Mouse (Mus musculus) spleen, postnatal 10 days (tissue): Measurements from ENCODE around the gene Ino80d.

Experiments
- DNase-seq, 2 experiments: peaks; one replicate each; pipeline ENCODE4 v3.0.0; 2021 to 2022; ENCODE audit warnings: low spot score in 2 of 2

The Ino80d gene

GRCm38 (mm10) chr1:63107614-63108327 is 6.7 kb downstream of the Ino80d start:
- no peak for DNase-seq

GRCm38 (mm10) chr1:63102758-63103451 is 11.6 kb downstream of the Ino80d start:
- no peak for DNase-seq

- DNase-seq: no peak
Measured at GRCm38 (mm10) chr1:63100196-63100595, 14.3 kb downstream of the Ino80d start.

GRCm38 (mm10) chr1:63098831-63099230 is 15.6 kb downstream of the Ino80d start:
- DNase-seq: no peak

GRCm38 (mm10) chr1:63096071-63096470 is 18.4 kb downstream of the Ino80d start:
- DNase-seq: no peak

GRCm38 (mm10) chr1:63089795-63090194 is 24.7 kb downstream of the Ino80d start:
- DNase-seq: no peak

- no peak for DNase-seq
Measured at GRCm38 (mm10) chr1:63088614-63089013, 25.9 kb downstream of the Ino80d start.

- no peak for DNase-seq
Measured at GRCm38 (mm10) chr1:63080277-63080676, 34.2 kb downstream of the Ino80d start.

GRCm38 (mm10) chr1:63076383-63076782 is 38.1 kb downstream of the Ino80d start:
- DNase-seq: no peak

GRCm38 (mm10) chr1:63071379-63071778 is 43.1 kb downstream of the Ino80d start:
- DNase-seq: no peak

GRCm38 (mm10) chr1:63058361-63058760 is 56.1 kb downstream of the Ino80d start:
- no peak for DNase-seq

GRCm38 (mm10) chr1:63057849-63058248 is 56.6 kb downstream of the Ino80d start:
- DNase-seq: no peak

- no peak for DNase-seq
Measured at GRCm38 (mm10) chr1:63057318-63057717, 57.1 kb downstream of the Ino80d start.

- DNase-seq: no peak
Measured at GRCm38 (mm10) chr1:63055386-63055785, 59.1 kb downstream of the Ino80d start.

GRCm38 (mm10) chr1:63050866-63051265 is 63.6 kb downstream of the Ino80d start:
- DNase-seq: no peak

GRCm38 (mm10) chr1:63049977-63050376 is 64.5 kb downstream of the Ino80d start:
- no peak for DNase-seq

- DNase-seq: no peak
Measured at GRCm38 (mm10) chr1:63047983-63048382, 66.5 kb downstream of the Ino80d start.

GRCm38 (mm10) chr1:63032929-63033328 is 81.5 kb downstream of the Ino80d start:
- DNase-seq: no peak

GRCm38 (mm10) chr1:63019916-63020315 is 94.6 kb downstream of the Ino80d start:
- no peak for DNase-seq

GRCm38 (mm10) chr1:63005013-63005646 is 109.3 kb downstream of the Ino80d start:
- no peak for DNase-seq

GRCm38 (mm10) chr1:63001874-63002273 is 112.6 kb downstream of the Ino80d start:
- DNase-seq: peak in 1 of 2 experiments; percentile 22

GRCm38 (mm10) chr1:62993348-62993747 is 121.1 kb downstream of the Ino80d start:
- DNase-seq: no peak

- DNase-seq: no peak
Measured at GRCm38 (mm10) chr1:62992648-62993047, 121.8 kb downstream of the Ino80d start.
